Mouse (Mus musculus): ENCODE measurements around the gene Ndufc2.

The Ndufc2 gene

DNA sequence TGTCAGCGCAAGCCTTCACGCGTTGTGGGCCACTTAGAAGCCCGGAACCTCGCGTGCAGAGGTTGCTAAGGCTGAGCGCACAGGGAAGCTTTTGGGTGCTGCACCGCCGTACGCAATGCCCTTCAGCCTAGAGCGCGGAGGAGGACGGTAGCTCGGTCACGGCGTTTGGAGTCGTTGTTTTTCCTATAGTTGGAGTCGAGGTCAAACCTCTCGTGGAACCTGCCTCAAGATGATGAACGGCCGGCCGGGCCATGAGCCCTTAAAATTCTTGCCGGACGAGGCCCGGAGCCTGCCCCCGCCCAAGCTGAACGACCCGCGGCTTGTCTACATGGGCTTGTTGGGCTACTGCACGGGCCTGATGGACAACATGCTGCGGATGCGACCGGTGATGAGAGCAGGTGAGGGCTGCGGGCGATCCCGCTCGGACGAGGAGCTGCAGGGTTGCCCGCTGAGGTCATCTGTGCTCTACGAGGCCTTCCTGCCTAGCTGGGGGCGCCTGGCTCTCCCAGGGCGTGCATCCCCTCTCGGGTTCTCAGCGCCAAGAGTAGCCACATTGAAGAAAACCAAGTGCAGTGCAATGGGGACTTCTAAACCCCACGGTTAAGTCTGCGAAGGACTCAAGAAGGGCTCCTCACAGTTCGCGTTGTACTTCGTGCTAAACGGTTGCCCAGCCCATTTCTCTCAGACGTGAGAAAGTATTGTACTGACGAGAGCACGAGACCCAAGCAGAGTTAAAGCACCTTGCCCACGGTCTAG lies at the start of gene Ndufc2:
Gene Ndufc2, plus strand, starts transcription at position 44 of the 756 bp plus-strand sequence.
- DNase-seq (ENCODE audit: low read depth, low spot score), result peak; percentile 74

DNA sequence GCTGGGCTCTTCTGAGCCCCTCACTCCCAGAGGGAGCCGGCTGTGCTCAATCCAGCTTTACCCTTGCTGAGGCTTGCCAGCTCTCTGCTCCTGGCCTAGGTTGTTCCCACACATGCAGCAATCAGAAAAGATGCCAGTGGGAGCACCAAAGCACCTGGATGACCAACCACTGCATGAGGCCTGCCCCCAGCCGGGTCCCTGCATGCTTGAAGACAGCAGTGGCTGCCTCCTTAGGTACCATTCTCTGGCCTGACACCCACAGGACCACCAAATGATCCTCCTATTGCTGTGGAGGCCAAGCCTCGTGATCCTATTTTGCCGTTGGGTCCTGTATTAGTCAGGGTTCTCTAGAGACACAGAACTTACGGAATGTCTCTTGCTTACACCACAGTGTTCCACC lies 48.9 kb upstream of the Ndufc2 start:
- no peak for DNase-seq (ENCODE audit: low read depth, low spot score)

DNA sequence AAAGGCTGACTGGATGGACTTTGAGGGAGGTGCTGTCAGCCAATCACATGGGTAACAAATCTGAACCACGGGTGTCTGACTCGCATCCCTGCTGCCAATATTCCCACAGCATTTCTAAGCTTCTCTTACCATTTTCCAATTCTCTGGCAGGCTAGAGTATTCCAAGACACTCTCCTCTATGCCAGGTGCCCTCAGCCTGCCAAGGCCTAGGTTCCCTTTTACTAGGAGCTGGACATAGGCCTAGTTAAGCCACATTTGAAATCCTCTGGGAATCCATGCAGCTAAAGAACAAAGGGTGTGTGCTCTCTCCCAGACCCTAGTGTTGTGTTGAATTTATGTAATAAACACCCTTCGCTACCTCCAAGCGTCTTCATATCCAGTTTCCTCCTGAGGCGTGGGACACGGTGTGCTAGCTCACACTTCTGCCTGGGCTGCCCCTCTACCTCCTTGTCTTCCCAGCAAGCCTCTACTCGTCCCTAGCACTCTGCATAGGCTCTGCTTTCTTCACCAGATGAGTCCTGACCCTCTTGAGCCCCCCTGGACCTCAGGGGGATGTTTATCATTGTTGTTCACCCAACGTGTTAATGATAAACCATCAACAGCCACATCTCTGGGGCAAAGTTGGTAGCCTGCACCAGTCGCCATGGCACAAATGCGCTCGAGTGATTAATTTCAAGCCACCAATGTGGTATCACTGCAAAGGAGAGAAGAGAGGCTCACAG lies 47.9 kb upstream of the Ndufc2 start:
- no peak for DNase-seq (ENCODE audit: low read depth, low spot score)

DNA sequence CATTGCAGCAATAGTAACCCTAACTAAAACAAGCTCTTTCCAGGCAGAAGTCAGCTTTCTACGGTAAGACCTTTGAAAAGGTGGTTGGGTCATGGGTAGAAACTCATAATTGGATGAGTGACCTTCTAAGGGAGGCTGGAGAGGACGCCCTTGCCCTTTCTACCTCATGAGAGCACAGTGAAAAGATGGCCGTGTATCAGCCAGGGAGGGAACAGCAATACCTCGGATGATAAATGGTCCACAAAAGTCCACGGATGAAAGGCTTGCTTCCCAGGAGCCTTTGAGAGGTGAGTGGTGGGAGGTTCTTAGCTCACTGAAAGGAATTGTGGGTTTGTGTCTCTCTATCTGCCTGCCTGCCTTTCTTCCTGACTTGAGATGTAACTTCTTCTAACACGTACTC lies 46.4 kb upstream of the Ndufc2 start:
- no peak for DNase-seq (ENCODE audit: low read depth, low spot score)

DNA sequence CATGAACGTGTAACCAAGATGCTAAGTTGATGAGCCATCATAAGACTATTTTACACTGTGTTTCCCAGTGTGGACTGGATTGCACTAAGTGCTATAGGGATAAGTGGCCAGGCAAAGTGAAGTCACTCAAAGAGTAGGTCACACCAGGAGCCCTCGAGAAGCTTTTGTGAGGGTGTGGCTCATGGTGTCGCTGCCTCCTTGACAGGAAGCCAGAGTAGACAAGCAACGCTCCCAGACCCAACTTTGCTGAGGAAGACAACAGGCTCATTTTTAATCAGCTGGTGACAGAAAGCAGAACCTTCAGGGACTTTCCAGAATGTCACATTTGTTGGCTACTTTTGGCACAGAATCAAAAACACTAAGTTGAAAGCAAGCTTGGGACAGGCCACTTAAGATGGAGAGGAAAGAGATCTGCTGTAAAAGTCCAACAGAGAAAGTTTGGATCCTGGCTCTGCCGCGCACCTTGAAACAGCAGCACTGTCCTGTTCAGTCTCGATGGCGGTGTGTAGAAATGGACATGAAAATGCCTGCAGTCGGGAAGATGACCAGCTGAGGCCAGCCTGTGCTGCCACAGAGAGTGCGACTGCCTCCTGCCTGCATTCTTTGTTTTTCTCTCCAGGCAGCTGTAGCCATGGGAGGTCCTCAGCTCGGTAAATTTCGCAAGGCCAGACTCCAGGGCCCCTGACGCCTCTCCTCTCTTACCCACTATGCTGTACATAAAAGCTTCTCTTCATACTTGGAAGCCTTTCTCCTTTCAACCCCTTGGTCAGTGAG lies 44.5 kb upstream of the Ndufc2 start:
- DNase-seq (ENCODE audit: low read depth, low spot score), result no peak

DNA sequence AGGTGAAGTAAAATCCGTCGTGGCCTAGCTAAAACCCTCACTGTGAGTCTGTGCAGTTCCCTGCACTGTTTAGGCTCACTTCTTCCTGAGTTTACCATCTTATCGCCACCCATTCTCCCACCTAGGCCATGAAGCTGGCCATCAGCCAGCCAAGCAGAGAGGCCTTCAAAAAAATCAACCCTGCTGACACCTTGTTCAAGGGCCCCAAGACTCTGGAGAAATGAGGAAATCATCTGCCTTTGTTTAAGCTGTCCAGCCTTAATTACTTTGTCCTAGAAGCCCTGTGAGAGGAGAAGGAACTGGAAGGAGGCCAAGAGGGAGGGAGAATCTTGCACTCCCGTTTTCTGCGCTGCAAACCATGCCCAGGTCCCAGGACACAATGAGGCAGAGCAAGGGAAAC lies 43.5 kb upstream of the Ndufc2 start:
- DNase-seq (ENCODE audit: low read depth, low spot score), result no peak

DNA sequence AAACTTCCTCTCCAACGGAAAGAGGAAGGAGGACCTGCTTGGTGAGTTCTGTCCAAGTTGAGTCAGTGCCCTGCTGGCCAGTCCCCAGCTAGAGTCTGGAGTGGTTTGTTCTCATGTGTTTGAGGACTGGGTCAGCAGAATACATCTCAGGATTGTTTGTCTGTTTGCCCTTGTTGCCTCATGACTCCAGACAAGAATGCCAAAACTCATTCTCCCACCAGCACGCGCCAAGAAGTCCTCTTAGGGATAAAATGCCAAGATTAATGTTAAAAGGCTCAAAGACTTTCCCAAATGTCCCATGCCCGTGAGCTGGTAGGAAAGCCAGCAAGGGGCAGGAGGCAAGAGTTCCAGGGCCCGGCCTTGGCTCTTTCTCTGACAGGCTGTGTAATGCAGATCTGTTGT lies 42.9 kb upstream of the Ndufc2 start:
- DNase-seq (ENCODE audit: low read depth, low spot score), result no peak

DNA sequence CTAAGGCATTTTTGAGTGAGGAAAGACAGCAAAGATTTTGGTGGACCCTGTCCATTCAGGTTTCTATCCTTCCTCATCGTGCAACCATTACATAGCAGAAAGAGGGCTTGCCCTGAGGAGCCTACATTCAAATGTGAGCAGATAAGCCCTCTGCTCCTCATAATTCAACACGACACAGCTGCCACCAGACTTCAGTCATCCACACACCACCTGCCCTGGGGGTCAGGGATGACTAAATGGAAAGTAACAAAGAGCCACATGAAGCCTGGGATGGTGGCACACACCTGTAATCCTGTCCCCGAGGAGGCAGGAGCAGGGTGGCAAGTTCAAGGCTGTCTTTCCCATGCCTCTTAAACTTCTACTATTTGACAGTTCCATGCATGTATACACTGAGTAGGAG lies 42.0 kb upstream of the Ndufc2 start:
- DNase-seq (ENCODE audit: low read depth, low spot score), result no peak

DNA sequence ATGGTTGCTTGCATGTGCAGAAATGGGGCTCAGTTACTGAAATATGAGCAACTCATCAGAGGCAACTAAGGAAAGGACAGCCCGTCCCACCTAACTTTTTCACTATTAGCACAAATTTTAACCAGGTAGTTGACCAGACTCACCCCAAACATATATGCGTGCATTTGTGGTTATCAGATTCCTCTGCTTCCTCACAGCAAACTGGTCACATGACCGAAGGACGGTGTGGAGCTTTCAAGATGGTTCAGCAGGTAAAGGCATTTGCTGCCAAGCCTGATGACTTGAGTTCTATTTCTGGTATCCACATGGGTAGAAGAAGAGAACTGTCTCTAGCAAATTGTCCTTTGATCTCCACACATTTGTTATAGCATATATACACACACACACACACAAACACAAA lies 41.5 kb upstream of the Ndufc2 start:
- no peak for DNase-seq (ENCODE audit: low read depth, low spot score)

DNA sequence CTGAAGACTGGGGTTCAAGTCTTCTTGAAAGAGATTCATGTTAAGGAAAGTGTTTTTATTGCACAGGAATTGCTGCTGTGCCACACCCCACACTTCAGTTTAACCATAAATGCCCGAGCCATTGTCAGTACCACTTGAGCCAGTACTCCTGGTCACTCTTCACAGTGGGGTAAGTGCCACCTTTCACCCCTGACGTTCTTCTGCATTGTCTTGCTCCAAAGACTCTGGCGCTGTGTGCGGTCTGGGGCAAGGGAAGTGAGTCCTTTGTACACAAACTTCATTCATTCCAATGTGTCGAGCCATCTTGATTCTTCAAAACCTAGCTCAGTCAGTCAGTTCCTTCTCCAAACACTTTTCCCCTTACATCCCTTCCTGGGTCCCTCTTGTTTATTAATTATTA lies 39.6 kb upstream of the Ndufc2 start:
- DNase-seq (ENCODE audit: low read depth, low spot score), result no peak

DNA sequence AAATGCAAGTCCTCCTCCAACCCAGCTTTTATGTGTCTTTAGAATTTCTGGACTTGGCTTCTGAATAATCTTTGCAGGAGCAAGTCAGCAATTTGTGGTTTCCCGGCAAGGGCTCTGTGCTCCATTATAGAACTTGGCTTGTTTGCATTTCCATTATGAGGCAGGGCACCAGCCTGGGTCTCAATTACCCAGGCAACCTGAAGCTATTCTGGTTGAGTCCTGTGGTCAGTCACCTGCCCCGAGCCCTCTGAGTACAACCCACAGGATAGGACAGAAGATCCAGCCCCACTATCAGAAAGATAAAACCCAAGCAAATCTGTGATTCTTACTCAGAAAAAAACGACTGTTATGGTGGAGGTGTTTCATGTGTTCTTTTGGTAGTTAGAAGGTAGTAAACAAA lies 38.8 kb upstream of the Ndufc2 start:
- DNase-seq (ENCODE audit: low read depth, low spot score), result no peak

DNA sequence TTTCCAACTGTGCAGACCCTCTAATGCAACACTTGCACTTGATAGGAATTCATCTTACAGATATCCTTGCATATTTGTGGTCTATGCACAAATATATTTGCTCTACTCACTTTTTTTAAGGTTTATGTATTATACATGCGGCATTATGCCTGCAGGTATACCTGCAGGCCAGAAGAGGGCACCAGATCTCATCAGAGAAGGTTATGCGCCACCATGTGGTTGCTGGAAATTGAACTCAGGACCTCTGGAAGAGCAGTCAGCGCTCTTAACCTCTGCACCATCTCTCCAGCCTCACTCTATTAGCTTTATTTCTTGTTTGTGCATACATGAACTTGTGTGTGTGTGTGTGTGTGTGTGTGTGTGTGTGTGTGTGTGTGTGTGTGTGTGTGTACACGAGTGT lies 38.3 kb upstream of the Ndufc2 start:
- peak; percentile 16 for DNase-seq (ENCODE audit: low read depth, low spot score)

DNA sequence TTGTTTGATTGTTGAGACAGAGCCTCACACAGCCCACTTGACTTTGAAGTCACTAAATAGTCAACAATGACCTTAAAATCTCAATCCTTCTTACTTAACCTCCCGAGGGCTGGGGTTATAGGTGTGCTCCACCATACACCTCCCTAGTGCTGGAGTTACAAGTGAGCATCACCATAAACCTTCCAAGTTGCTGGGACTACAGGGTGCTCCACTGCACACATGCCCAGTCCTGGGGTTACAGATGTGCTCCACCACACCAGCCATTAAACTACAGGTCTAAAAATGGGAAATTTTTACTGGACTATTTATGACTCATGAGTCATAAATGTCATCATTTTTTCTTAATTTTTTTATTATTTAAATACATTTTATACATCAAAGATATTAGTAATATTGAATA lies 33.9 kb upstream of the Ndufc2 start:
- no peak for DNase-seq (ENCODE audit: low read depth, low spot score)

DNA sequence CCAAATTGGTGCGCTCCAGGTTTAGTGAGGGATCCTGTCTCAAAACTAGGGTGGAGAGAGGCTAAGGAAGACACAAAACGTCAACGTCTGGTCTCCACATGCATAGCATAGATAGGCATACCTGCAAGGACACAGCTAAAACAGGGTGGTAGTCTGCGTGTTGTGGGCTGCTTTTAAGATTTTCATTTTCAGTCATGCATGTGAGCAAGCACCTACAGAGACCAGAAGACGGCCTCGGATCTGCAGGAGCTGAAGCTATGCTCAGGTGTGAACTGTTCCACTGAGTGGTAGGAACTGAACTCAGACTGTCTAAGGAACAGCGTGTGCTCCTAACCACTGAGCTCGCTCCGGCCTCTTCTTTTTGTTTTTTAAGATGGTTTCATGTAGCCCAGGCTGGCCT lies 24.7 kb upstream of the Ndufc2 start:
- no peak for DNase-seq (ENCODE audit: low read depth, low spot score)

DNA sequence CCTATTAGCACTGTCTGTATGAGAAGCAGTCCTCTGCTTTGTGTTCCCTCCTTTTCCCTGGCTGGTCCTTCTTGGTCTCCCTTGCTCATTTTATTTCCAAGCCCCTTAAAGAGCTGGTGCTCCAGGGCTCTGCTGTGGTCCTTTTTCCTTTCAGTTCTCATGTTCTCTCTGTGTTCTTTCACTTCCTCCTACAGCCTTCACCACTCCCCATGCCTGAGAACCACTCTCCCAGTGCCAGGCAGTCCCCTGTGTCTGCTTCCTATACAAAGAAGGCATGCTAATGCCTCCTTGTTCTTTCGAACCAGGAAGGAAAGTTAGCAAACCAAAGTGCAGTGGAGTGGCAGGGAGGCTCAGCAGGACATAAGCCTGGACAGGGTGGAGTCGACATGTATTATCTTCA lies 23.9 kb upstream of the Ndufc2 start:
- no peak for DNase-seq (ENCODE audit: low read depth, low spot score)

DNA sequence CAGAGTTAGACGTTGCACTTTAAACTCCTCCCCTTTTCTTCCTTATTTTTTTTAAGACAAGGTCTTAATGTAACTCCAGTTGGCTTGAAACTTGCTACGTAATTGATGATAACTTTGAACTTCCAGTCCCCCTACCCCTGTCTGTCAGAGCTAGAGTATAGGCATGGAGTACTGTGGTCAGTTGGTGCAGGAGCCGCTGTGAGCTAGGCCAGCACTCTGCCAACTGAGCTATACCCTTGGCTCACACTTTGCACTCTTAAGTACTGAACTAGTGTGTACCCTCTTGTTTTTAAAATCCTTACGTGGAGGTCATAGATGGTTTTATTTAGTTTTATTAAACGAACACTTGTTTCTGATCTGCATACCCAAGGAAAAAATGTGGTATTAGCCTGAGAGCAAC lies 20.5 kb upstream of the Ndufc2 start:
- DNase-seq (ENCODE audit: low read depth, low spot score), result no peak

DNA sequence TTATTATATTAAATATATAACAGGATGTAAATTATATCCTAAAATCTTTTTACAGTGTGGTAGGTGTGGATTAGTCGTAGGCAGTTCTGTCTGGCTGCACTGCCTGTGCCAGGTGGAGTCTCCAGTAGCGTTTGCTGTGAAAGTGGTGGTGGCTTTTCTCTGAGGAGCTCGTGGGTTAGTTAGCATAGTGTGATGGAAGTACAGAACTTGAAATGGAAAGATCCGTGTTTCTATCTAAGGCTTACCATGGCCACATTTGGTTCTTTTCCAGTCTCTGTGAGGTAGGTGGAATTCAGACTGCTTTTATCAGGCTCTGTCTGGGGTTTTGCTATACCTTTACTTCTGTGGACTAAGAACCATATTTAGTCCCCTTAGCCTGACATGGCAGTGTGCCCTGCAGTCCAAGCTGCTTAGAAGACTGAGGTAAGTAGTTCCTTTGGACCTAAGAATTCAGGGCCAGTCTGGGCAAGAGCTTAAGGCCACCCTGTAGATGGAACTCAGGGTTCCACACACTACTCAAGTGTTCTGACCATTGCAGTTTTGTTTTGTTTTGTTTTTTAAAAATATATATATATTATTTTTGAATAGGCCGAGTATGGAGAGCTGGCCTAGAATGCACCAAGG lies 19.2 kb upstream of the Ndufc2 start:
- DNase-seq (ENCODE audit: low read depth, low spot score), result no peak

DNA sequence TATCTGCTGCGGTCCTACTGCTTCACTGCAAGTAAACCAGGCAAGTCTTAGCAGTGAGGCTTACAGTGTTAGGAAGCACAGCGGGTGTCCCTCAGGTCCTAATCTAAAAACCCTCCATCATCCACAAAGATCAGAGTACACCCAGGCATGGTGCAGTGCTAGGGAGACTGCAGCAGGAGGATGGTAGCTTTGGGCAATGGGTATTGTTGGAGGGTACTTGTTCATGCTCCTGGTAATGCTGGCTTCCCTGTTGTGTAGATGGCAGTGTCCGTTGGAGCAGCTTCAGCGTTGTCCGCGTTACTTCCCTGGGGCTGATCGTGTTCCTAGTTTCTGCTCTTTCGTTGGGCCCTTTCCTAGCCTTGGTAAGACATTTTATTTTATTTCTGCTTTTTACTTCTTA lies 17.1 kb upstream of the Ndufc2 start:
- DNase-seq (ENCODE audit: low read depth, low spot score), result no peak

DNA sequence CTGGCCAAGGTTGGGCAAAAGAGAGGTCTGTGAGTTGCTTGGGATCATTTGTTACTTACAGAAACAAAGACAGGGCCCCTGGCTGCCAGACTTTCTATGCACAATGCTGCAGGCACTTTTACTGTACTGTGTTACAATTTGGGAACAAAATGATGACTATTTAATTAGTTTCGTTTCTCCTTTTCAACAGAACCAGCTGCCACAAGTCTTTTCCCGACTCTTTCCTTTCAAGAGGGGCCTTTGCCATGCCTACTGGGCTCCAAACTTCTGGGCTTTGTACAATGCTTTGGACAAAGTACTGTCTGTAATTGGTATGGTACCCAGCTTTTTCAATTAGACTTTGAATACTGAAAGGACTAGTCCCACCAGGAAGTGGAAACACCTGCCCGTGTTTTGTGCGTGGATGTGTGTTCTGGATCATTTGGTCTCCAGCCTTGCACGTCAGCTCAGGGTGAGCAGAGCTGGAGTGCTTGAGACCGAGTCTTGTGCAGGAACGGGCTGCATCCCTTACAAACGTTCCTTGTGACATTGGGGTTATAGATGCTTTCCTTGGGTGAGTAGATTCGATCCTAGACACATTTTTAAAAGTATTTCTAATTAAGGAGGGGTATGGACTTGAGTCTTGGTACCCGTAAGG lies 16.2 kb upstream of the Ndufc2 start:
- DNase-seq (ENCODE audit: low read depth, low spot score), result no peak

DNA sequence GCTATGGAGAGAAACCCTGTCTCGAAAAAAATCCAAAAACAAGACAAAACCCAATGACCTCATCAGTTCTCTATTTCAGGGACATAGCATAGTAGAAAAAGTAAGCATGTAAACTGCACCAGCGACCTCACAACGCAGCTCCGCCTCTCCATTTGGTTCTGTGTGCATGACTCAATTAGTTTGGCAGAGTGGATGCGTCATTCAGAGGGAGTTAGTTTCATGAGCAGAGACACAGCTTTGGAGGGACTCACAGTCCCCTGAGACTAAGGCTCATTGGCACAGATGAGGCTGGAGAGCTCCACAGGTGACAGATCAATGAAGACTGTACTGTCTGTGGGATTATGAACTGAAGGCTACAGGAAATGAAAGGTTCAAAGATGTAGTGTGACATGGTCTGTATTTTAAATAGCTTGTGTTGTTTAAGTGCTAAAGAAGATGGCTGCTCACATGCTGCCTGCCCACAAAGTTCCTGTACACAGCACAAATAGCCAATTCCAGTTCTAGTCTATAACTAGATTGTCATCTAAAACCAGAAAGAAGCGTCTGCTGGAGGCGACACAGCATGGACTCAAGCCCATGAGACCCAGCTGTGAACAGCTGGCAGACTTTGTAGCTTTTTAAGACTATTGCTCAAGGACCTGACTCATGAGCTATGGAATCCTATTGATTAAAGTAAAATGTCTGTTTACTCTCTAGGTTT lies 13.5 kb upstream of the Ndufc2 start:
- DNase-seq (ENCODE audit: low read depth, low spot score), result no peak

DNA sequence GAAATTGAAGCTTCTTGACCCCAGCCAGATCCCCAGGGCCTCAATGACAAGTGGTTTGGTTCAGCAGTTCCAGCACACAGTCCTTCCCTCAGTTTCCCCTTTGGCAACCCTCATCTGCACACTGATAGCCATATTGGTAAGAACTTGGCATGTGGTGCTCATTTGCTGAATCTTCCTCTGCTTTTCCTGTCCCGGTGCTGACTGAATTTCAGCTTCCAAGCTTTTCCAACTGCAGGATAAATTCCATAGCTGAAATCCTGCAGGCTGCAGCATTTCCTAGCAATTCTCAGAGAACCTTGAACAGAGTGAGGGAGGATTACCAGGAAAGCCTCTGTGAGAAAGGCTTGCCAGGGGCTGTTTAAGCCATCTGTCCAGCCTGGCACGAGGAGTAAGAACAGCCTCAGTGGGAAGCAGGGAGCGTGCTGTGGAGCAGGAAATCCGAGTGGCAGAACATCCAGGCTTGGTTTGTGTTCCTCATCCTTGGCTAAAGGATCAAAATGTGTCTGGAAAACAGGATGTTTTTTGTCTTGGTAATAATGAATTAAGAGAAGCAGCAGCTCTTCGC lies 12.9 kb upstream of the Ndufc2 start:
- no peak for DNase-seq (ENCODE audit: low read depth, low spot score)
